In genomic region chr9:95435506-95436293, GRCm38 (mm10) we compare ENCODE assay signal across 29 mouse cellular contexts. TPM values are rescaled to one million over a fixed set of nuclear protein-coding genes. Genes with fewer than 3 reads are reported as not detected.
DNase-seq lines count a peak whose midpoint lies in the region; ATAC-seq lines count a peak whose summit lies in the region.
"Had no signal": no experiment of that assay in that cellular context is flagged by ENCODE, and none has a peak within 500 bp of the region (broad histone marks: within the 10 kb centered on the region; RNA-seq: fewer than 3 reads in every experiment).

No protein-coding gene starts in this region.

- DNase-seq in hindbrain, embryonic 11.5 days (ENCODE audit: low spot score): no peak
- no peak for DNase-seq in midbrain, embryonic 10.5 days (ENCODE audit: low spot score)
- DNase-seq in forebrain, embryonic 14.5 days (ENCODE audit: low spot score): no peak
- no peak for DNase-seq in cerebellum, adult 9-10 months
- DNase-seq: adrenal gland, adult 2 months; adrenal gland, postnatal 36 days; B cell, adult 2 months; cerebellum, adult 8-10 months; cerebellum, postnatal 36 days; gastrocnemius, adult 2 months; gastrocnemius, postnatal 36 days; heart, postnatal 10 days; kidney, adult 2 months; kidney, postnatal 36 days; left cerebral cortex, postnatal 4 days; liver, postnatal 0 days; lung, postnatal 4 days; right cerebral cortex, postnatal 4 days; thymus, postnatal 4 days had no signal

- H3K36me3 ChIP-seq in hindbrain, embryonic 13.5 days: no peaks in the 10 kb centered on the region
- H3K36me3 ChIP-seq in hindbrain, embryonic 11.5 days (ENCODE audit: control insufficient read depth, insufficient read depth, low read length): no peaks in the 10 kb centered on the region
- no peaks in the 10 kb centered on the region for H3K36me3 ChIP-seq in midbrain, embryonic 16.5 days (ENCODE audit: control insufficient read depth, insufficient read depth, low read length)
- H3K36me3 ChIP-seq in midbrain, embryonic 10.5 days: no peaks in the 10 kb centered on the region
- no peaks in the 10 kb centered on the region for H3K36me3 ChIP-seq in forebrain, embryonic 14.5 days (ENCODE audit: control insufficient read depth, insufficient read depth, low read length)
- no peaks in the 10 kb centered on the region for H3K36me3 ChIP-seq in neural tube, embryonic 15.5 days
- H3K36me3 ChIP-seq: heart, embryonic 13.5 days; intestine, embryonic 15.5 days; liver, embryonic 12.5 days had no signal

- H3K27ac ChIP-seq in hindbrain, embryonic 13.5 days: no peak overlapping the region
- H3K27ac ChIP-seq in hindbrain, embryonic 11.5 days (ENCODE audit: low read depth, low read length): no peak overlapping the region
- no peak overlapping the region for H3K27ac ChIP-seq in midbrain, embryonic 16.5 days (ENCODE audit: low read length)
- H3K27ac ChIP-seq in midbrain, embryonic 10.5 days (replicated peaks): no peak overlapping the region
- no peak overlapping the region for H3K27ac ChIP-seq in forebrain, embryonic 14.5 days (ENCODE audit: low read depth, low read length)
- H3K27ac ChIP-seq in neural tube, embryonic 15.5 days (replicated peaks): 0 out of 2 replicates have a peak overlapping the region, but pooled peaks have one; percentile 1
- H3K27ac ChIP-seq: gastrocnemius, adult 2 months; heart, embryonic 13.5 days; intestine, embryonic 15.5 days; layer of hippocampus, adult 2 months; liver, embryonic 12.5 days had no signal

- H3K9me3 ChIP-seq in hindbrain, embryonic 13.5 days: no peaks in the 10 kb centered on the region
- no peaks in the 10 kb centered on the region for H3K9me3 ChIP-seq in hindbrain, embryonic 11.5 days (ENCODE audit: control insufficient read depth, low read length)
- H3K9me3 ChIP-seq in midbrain, embryonic 16.5 days (replicated peaks; ENCODE audit: control insufficient read depth, low read length, poor library complexity, severe bottlenecking): no peaks in the 10 kb centered on the region
- no peaks in the 10 kb centered on the region for H3K9me3 ChIP-seq in midbrain, embryonic 10.5 days (replicated peaks)
- H3K9me3 ChIP-seq in forebrain, embryonic 14.5 days (replicated peaks; ENCODE audit: control insufficient read depth, low read length): no peaks in the 10 kb centered on the region
- H3K9me3 ChIP-seq in neural tube, embryonic 15.5 days (replicated peaks): no peaks in the 10 kb centered on the region
- H3K9me3 ChIP-seq: intestine, embryonic 15.5 days; liver, embryonic 12.5 days; megakaryocyte, embryonic 14.5 days had no signal

- no peak overlapping the region for H3K4me2 ChIP-seq in hindbrain, embryonic 13.5 days
- H3K4me2 ChIP-seq in hindbrain, embryonic 11.5 days (replicated peaks; ENCODE audit: low read depth, low read length): no peak overlapping the region
- H3K4me2 ChIP-seq in midbrain, embryonic 16.5 days (ENCODE audit: low read length): no peak overlapping the region
- 0 out of 2 replicates have a peak overlapping the region, but pooled peaks have one; percentile 5 for H3K4me2 ChIP-seq in forebrain, embryonic 14.5 days (ENCODE audit: low read length)
- no peak overlapping the region for H3K4me2 ChIP-seq in neural tube, embryonic 15.5 days
- H3K4me2 ChIP-seq: heart, embryonic 13.5 days; intestine, embryonic 15.5 days; liver, embryonic 12.5 days had no signal

- 68% methylated on average over 20 of the region's 20 CpGs for WGBS in hindbrain, embryonic 13.5 days
- 82% methylated on average over 20 of the region's 20 CpGs for WGBS in hindbrain, embryonic 11.5 days
- WGBS in midbrain, embryonic 16.5 days: 72% methylated on average over 20 of the region's 20 CpGs
- WGBS in midbrain, embryonic 10.5 days: 86% methylated on average over 20 of the region's 20 CpGs
- WGBS in forebrain, embryonic 14.5 days: 33% methylated on average over 20 of the region's 20 CpGs
- 59% methylated on average over 20 of the region's 20 CpGs for WGBS in neural tube, embryonic 15.5 days

- no peaks in the 10 kb centered on the region for H3K4me1 ChIP-seq in hindbrain, embryonic 13.5 days (replicated peaks)
- no peaks in the 10 kb centered on the region for H3K4me1 ChIP-seq in hindbrain, embryonic 11.5 days (replicated peaks; ENCODE audit: control insufficient read depth, insufficient read depth, low read length)
- H3K4me1 ChIP-seq in midbrain, embryonic 16.5 days (ENCODE audit: control insufficient read depth, insufficient read depth, low read length): no peaks in the 10 kb centered on the region
- H3K4me1 ChIP-seq in midbrain, embryonic 10.5 days: peaks cover 6% of the 10 kb centered on the region; the same call in 1 of the 2 replicates
- H3K4me1 ChIP-seq in forebrain, embryonic 14.5 days (ENCODE audit: control insufficient read depth, insufficient read depth, low read length): no peaks in the 10 kb centered on the region
- H3K4me1 ChIP-seq in neural tube, embryonic 15.5 days: 0 out of 2 replicates have a peak, but pooled peaks cover 3% of the 10 kb centered on the region
- H3K4me1 ChIP-seq: heart, embryonic 13.5 days; intestine, embryonic 15.5 days; liver, embryonic 12.5 days had no signal

- no peaks in the 10 kb centered on the region for H3K27me3 ChIP-seq in hindbrain, embryonic 13.5 days
- H3K27me3 ChIP-seq in hindbrain, embryonic 11.5 days (ENCODE audit: control insufficient read depth, insufficient read depth, low read length): no peaks in the 10 kb centered on the region
- H3K27me3 ChIP-seq in midbrain, embryonic 16.5 days (ENCODE audit: control insufficient read depth, insufficient read depth, low read depth, low read length): no peaks in the 10 kb centered on the region
- H3K27me3 ChIP-seq in midbrain, embryonic 10.5 days (ENCODE audit: low read depth, poor library complexity, severe bottlenecking): no peaks in the 10 kb centered on the region
- H3K27me3 ChIP-seq in forebrain, embryonic 14.5 days (replicated peaks; ENCODE audit: control insufficient read depth, insufficient read depth, low read length): no peaks in the 10 kb centered on the region
- H3K27me3 ChIP-seq in neural tube, embryonic 15.5 days (replicated peaks): no peaks in the 10 kb centered on the region
- H3K27me3 ChIP-seq: heart, embryonic 13.5 days; intestine, embryonic 15.5 days; liver, embryonic 12.5 days had no signal

- H3K4me3 ChIP-seq in hindbrain, embryonic 13.5 days: no peak overlapping the region
- H3K4me3 ChIP-seq in hindbrain, embryonic 11.5 days (ENCODE audit: low read depth, low read length): no peak overlapping the region
- no peak overlapping the region for H3K4me3 ChIP-seq in midbrain, embryonic 16.5 days (ENCODE audit: low read depth, low read length)
- no peak overlapping the region for H3K4me3 ChIP-seq in midbrain, embryonic 10.5 days
- no peak overlapping the region for H3K4me3 ChIP-seq in forebrain, embryonic 14.5 days (ENCODE audit: low read depth, low read length)
- H3K4me3 ChIP-seq in neural tube, embryonic 15.5 days (replicated peaks): no peak overlapping the region
- H3K4me3 ChIP-seq: gastrocnemius, adult 2 months; heart, embryonic 13.5 days; intestine, embryonic 15.5 days; layer of hippocampus, adult 2 months; liver, embryonic 12.5 days; megakaryocyte, embryonic 14.5 days had no signal

- H3K9ac ChIP-seq in hindbrain, embryonic 13.5 days: no peak overlapping the region
- no peak overlapping the region for H3K9ac ChIP-seq in hindbrain, embryonic 11.5 days (ENCODE audit: low read depth, low read length)
- H3K9ac ChIP-seq in midbrain, embryonic 16.5 days (ENCODE audit: low read depth, low read length): no peak overlapping the region
- H3K9ac ChIP-seq in forebrain, embryonic 14.5 days (ENCODE audit: low read length): no peak overlapping the region
- no peak overlapping the region for H3K9ac ChIP-seq in neural tube, embryonic 15.5 days (replicated peaks)
- H3K9ac ChIP-seq: heart, embryonic 13.5 days; intestine, embryonic 15.5 days; liver, embryonic 12.5 days; liver, postnatal 0 days had no signal

- ATAC-seq in hindbrain, embryonic 13.5 days (ENCODE audit: low FRiP score): peak; percentile 62; the same call in 1 of the 2 replicates
- ATAC-seq in hindbrain, embryonic 11.5 days (ENCODE audit: low FRiP score): no peak
- 0 out of 2 replicates have a peak, but pooled peaks have one; percentile 58 for ATAC-seq in midbrain, embryonic 16.5 days
- no peak for ATAC-seq in forebrain, embryonic 14.5 days
- ATAC-seq in neural tube, embryonic 15.5 days (ENCODE audit: low FRiP score): 0 out of 2 replicates have a peak, but pooled peaks have one; percentile 56
- ATAC-seq: activated CD4-positive, CD25-positive, alpha-beta regulatory T cell, adult 4 months; intestine, embryonic 15.5 days; liver, embryonic 12.5 days; liver, postnatal 0 days; lung, postnatal 0 days had no signal

RNA-seq across cellular contexts. Expression of gene Chst2, which starts 29.2 kb away (rescaled TPM):
- polyA plus RNA-seq in hindbrain, embryonic 13.5 days (2015; fragmentation: Nextera tagmentation; extraction: Ambion mirVana): 9.7 and 10.3 TPM in 2 replicates
- polyA plus RNA-seq in hindbrain, embryonic 11.5 days (2014; fragmentation: Nextera tagmentation; extraction: Ambion mirVana): 7.5 and 7.8 TPM in 2 replicates
- polyA plus RNA-seq in midbrain, embryonic 16.5 days (2015; fragmentation: Nextera tagmentation; extraction: Ambion mirVana): 26.5 and 26.7 TPM in 2 replicates
- polyA plus RNA-seq in midbrain, embryonic 10.5 days (2016; fragmentation: Nextera tagmentation; extraction: Ambion mirVana): 8.8 TPM in 2 replicates
- 10.2 and 13.1 TPM in 2 replicates for polyA plus RNA-seq in forebrain, embryonic 14.5 days (2014; fragmentation: Nextera tagmentation; extraction: Ambion mirVana)
- polyA plus RNA-seq in neural tube, embryonic 15.5 days (2015; fragmentation: Nextera tagmentation; extraction: Ambion mirVana): 14.6 and 15.9 TPM in 2 replicates

Comparison
In these comparisons a context has a peak if more than half of its experiments do, and no peak if none do; other contexts are left out.
1. ATAC-seq: peak in hindbrain, embryonic 13.5 days (single experiment), midbrain, embryonic 16.5 days (single experiment) and neural tube, embryonic 15.5 days (single experiment); none in hindbrain, embryonic 11.5 days (single experiment) and forebrain, embryonic 14.5 days (single experiment).